Mouse (Mus musculus) heart, embryonic 10.5 days (tissue): ENCODE measurements around the gene Plekha5. TPM values are rescaled to one million over a fixed set of nuclear protein-coding genes. Genes with fewer than 3 reads are reported as not detected.
"Not testable (repeated sequence)": the region's sequence is repeated elsewhere in the genome, so short reads cannot be mapped to it uniquely, and the experiment has no call there.

ENCODE experiments used
- DNase-seq: peaks from one replicate; pipeline ENCODE4 v3.0.0-alpha.2; 2017; ENCODE audit warnings: low spot score
- H3K27ac ChIP-seq: fragments of 300-500 bp; sonication (generic); 2 replicates; pipeline ENCODE4 v1.5.1; 2016; ENCODE audit warnings: mild to moderate bottlenecking
- H3K27me3 ChIP-seq: fragments of 300-500 bp; sonication (generic); 2 replicates; pipeline ENCODE4 v1.6.1; 2016; ENCODE audit warnings: mild to moderate bottlenecking; ENCODE audit not compliant: poor library complexity, insufficient read depth, severe bottlenecking
- H3K36me3 ChIP-seq: fragments of 300-500 bp; sonication (generic); 2 replicates; pipeline ENCODE4 v1.6.1; 2016; ENCODE audit warnings: mild to moderate bottlenecking, moderate library complexity
- H3K4me1 ChIP-seq: fragments of 300-500 bp; sonication (generic); 2 replicates; pipeline ENCODE4 v1.6.1; 2016; ENCODE audit warnings: mild to moderate bottlenecking
- H3K4me3 ChIP-seq: fragments of 300-500 bp; sonication (generic); 2 replicates; pipeline ENCODE4 v1.5.1; 2016; ENCODE audit warnings: mild to moderate bottlenecking, moderate library complexity
- H3K9me3 ChIP-seq: fragments of 300-500 bp; sonication (generic); 2 replicates; pipeline ENCODE4 v1.6.1; 2016; ENCODE audit warnings: mild to moderate bottlenecking, moderate library complexity
- WGBS: fragments of 180-500 bp; shearing (Covaris S2); methylation state at CpG from one replicate; pipeline ENCODE4 v1.1.7; 2016; 5-methylcytosine and 5-hydroxymethylcytosine counted together
- polyA plus RNA-seq: library from polyadenylated mRNA; unstranded; fragments of >200 nt; fragmentation: Nextera tagmentation; extraction: Ambion mirVana; gene quantifications from 2 replicates; pipeline ENCODE4 v1.2.1, GENCODE M21; 2016

Plekha5 gene
- polyA plus RNA-seq, 1 experiment from 2014 or later, result 33.8 TPM

DNA sequence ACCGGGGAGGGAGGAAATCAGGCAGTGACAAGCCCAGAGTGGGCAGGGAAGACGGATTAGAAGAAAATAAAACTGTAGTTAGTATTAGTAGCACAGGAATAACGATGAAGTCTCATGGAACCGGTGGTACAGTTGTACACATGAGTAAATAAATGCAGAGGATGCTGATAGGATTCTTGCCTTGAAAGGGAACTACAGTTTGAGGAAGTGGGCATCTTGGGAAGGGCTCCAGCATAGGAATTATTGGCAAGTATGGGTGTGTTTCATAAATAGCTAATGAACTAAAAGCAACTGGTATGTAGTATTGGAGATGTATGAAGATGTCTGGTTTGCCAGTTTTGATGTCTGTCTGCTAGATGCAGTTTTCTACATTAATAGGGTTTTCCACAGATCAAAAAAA is 99.7 kb downstream of the Plekha5 start:
- H3K4me1 ChIP-seq, result peaks cover 21% of the 10 kb centered on the region
- H3K27ac ChIP-seq, result peak overlapping the region; percentile 16; the same call in 1 of the 2 replicates
- no peak overlapping the region for H3K4me3 ChIP-seq
- peaks cover 6% of the 10 kb centered on the region for H3K36me3 ChIP-seq
- no peaks in the 10 kb centered on the region for H3K27me3 ChIP-seq
- no peaks in the 10 kb centered on the region for H3K9me3 ChIP-seq
- 77% methylated on average over 4 of the region's 4 CpGs for WGBS
- no peak for DNase-seq

DNA sequence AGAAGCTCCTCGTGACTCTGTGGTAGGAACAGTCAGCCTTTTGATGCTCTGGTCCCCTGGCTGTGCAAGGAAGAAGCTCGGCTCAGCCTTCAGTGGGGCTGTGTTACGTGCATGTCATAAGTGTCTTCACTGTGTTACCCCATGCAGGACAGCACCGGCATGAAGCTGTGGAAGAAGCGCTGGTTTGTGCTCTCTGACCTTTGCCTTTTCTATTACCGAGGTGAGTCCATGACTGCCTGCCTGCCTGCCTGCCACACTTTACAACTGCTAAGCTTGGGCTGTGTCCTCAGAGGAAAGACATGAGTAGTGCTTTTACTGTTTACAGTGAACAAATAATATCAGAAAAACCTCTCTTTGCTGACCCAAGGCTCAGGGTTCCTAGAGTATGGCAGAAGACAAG is 104.6 kb downstream of the Plekha5 start:
- Histone ChIP-seq H3K36me3 (peaks cover 22% of the 10 kb centered on the region), H3K27me3 (no peaks in the 10 kb centered on the region), H3K27ac (no peak overlapping the region), H3K4me1 (0 out of 2 replicates have a peak, but pooled peaks cover under 1% of the 10 kb centered on the region), H3K9me3 (no peaks in the 10 kb centered on the region), H3K4me3 (no peak overlapping the region)
- no peak for DNase-seq
- 90% methylated on average over 6 of the region's 6 CpGs for WGBS

DNA sequence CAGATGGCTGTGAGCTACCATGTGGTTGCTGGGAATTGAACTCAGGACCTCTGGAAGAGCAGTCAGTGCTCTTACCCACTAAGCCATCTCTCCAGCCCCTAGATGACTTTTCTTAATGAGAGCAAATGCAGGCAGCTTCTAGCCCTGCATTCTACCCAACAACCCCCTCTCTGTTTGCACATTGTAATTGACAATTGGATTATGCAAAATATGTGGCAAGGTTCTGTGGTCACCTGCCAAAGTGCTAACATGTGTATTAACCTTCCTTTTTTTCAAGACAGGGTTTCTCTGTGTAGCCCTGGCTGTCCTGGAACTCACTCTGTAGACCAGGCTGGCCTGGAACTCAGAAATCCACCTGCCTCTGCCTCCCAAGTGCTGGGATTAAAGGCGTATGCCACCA is 109.0 kb downstream of the Plekha5 start:
- WGBS, result 98% methylated on average over 1 of the region's 1 CpGs
- H3K4me3 ChIP-seq, DNase-seq, H3K4me1 ChIP-seq, H3K27me3 ChIP-seq, H3K27ac ChIP-seq, H3K9me3 ChIP-seq: not testable (repeated sequence)
- peaks cover 48% of the 10 kb centered on the region for H3K36me3 ChIP-seq

DNA sequence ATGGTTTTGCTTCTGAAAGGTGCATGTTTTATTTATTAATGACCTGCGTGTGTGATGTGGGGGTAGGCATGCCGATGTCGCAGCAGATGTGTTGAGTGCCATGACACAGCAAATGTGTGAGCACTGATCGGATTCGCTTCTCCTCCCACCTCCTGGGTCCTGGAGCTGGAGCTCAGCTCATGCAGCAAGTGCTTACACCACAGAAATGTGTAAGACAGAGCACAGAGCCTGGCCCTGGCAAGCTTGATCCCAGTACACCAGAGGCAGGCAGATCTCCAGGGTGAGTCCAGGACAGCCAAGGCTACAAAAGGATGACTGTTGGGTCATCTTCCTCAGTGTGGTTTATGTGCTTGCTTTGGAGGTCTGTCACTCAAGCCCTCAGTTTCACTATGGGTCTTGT is 109.8 kb downstream of the Plekha5 start:
- no peak for DNase-seq
- 95% methylated on average over 5 of the region's 5 CpGs for WGBS
- Histone ChIP-seq H3K9me3 (no peaks in the 10 kb centered on the region), H3K27me3 (no peaks in the 10 kb centered on the region), H3K27ac (no peak overlapping the region), H3K4me1 (peaks cover 10% of the 10 kb centered on the region; the same call in 1 of the 2 replicates), H3K4me3 (no peak overlapping the region), H3K36me3 (peaks cover 48% of the 10 kb centered on the region)

DNA sequence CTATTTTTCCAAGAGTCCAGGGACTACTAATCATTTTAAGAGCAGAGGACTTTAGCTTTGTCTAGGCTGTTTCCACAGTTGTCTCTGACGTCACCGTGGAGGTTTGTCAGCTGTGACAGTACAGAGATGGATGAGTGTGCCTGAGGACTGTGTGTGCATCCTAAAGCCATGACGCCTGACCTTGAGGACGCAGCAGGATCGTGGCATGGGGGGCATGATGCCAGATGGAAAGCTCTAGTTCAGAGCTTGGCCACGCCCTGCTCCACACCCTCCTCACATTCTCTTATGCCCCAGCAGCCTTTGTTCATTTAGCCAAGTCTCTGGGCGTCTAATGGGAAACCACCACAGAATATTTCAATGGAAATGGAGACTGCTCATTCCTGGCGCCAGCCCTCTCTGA is 111.7 kb downstream of the Plekha5 start:
- no peak for DNase-seq
- Histone ChIP-seq H3K27ac (no peak overlapping the region), H3K4me1 (peaks cover 10% of the 10 kb centered on the region; the same call in 1 of the 2 replicates), H3K9me3 (no peaks in the 10 kb centered on the region), H3K27me3 (no peaks in the 10 kb centered on the region), H3K4me3 (no peak overlapping the region), H3K36me3 (peaks cover 52% of the 10 kb centered on the region)
- 78% methylated on average over 8 of the region's 8 CpGs for WGBS

DNA sequence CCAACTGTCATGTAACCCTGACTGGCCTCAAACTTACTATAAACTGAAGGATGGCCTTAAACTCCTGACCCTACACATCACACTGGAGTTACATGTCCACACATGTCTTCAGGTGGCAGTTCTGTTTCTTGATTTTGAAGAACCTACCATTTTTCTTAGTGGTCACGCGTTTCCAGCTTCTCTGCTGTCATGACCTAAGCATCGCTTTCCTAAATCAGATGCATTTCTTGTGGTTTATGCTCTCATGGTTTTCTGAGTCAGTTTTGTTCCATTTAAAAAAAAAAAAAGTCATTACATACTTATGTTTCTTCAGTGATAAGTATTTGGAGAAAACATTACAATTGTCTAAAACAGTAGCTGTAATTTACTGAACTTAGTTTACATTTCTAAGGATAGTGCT is 118.1 kb downstream of the Plekha5 start:
- WGBS, result 94% methylated on average over 3 of the region's 3 CpGs

DNA sequence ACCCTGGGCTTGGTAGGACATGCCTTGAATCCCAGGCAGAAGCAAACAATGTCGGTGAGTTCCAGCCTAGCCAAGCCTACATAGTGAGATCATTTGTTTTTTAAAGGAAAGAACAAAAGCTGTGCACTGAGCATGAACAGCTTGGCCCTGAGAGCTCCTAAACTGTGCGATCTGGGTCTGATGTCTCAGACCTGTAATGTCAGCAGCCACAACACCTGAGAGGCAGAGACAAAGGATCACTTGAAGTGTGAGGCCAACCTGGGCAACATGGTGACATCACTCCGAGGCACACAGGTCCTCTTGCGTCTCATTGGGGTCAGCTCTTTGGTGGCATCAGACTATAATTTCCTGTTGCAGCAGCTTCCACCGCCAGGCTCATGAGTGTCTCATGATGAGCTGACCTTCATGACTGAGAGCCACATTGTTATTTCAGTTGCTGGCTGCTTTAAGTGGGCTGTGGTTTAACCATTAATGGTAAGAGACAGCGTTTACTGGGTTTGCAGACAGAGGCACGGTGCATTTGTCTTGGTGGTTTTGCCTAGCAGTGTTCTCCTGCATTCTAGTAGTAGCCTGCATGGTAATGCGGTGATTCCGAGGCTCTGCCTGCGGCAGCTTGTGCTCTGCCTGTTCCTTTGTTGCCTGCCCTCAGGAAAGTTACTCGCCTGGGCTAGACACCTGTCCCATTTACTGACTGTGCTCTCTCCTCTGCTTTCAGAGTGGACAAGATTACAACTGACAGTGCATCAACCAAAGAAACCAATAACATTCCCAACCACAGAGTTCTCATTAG is 119.3 kb downstream of the Plekha5 start:
- 72% methylated on average over 11 of the region's 11 CpGs for WGBS
- H3K27me3 ChIP-seq, result no peaks in the 10 kb centered on the region
- peaks cover 25% of the 10 kb centered on the region for H3K4me1 ChIP-seq
- H3K4me3 ChIP-seq, result no peak overlapping the region
- DNase-seq, result no peak
- H3K27ac ChIP-seq, result peak overlapping the region; percentile 33; the same call in 1 of the 2 replicates
- H3K36me3 ChIP-seq, result peaks cover 28% of the 10 kb centered on the region
- H3K9me3 ChIP-seq, result no peaks in the 10 kb centered on the region

More for the DNA sequence above, 118.1 kb downstream of the Plekha5 start:
- Histone ChIP-seq H3K4me1 (peaks cover 13% of the 10 kb centered on the region), H3K27ac (no peak overlapping the region), H3K9me3 (no peaks in the 10 kb centered on the region), H3K27me3 (no peaks in the 10 kb centered on the region), H3K4me3 (no peak overlapping the region), H3K36me3 (peaks cover 34% of the 10 kb centered on the region)
- DNase-seq, result no peak

DNA sequence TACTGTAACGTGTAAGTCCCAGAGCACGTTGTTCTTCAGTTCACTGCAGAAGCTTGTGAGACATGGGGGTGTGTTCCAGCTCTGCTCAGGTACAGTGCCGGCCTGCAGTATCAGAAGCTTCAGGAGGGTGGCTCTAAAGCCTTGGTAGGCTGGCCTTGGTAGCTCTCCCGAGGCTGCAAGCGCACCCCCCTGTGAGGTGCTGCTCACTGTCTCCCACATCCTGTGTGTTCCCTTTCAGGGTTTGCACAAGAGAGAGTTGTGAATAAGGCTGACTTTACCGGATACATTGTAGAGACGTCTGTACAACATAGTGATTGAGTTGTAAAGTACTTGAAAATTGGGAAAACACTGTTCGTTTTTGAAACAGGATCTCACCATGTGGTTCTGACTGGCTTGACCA is 122.2 kb downstream of the Plekha5 start:
- H3K27me3 ChIP-seq, result no peaks in the 10 kb centered on the region
- no peaks in the 10 kb centered on the region for H3K9me3 ChIP-seq
- 0 out of 2 replicates have a peak overlapping the region, but pooled peaks have one; percentile 22 for H3K4me3 ChIP-seq
- H3K27ac ChIP-seq, result peak overlapping the region; percentile 74; the same call in 1 of the 2 replicates
- 77% methylated on average over 8 of the region's 8 CpGs for WGBS
- peaks cover 24% of the 10 kb centered on the region for H3K36me3 ChIP-seq
- DNase-seq, result no peak
- H3K4me1 ChIP-seq, result peaks cover 26% of the 10 kb centered on the region

DNA sequence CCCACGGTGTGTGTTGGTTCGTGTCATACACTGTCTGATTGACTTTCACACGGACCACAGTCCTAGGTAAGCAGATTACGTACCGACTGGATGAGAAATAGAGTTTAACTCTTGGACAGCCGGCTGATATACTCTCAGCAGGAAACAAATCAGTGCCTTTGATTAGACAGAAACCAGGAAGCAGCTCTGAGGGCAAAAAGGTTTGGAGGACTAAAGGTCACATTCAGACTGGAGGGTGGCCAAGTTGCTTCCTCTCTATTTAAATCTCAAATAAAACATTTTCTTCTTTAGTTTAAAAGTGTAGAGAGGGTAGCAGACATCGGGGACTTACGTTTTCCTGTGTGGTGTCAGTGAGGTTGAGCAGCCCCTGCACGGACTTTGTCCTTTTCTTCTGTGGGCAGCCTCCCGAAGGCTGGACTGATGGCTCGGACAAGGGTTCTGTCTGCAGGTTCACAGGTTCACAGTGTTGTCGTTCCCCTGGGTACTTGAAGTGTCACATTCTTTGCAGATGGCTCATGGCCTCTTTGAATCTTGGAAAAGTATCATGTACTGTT is 122.9 kb downstream of the Plekha5 start:
- Histone ChIP-seq H3K4me1 (peaks cover 26% of the 10 kb centered on the region), H3K9me3 (no peaks in the 10 kb centered on the region), H3K36me3 (peaks cover 27% of the 10 kb centered on the region), H3K27ac (peak overlapping the region; percentile 74), H3K4me3 (peak overlapping the region; percentile 22; the same call in 1 of the 2 replicates), H3K27me3 (no peaks in the 10 kb centered on the region)
- DNase-seq, result no peak
- WGBS, result 28% methylated on average over 12 of the region's 12 CpGs

DNA sequence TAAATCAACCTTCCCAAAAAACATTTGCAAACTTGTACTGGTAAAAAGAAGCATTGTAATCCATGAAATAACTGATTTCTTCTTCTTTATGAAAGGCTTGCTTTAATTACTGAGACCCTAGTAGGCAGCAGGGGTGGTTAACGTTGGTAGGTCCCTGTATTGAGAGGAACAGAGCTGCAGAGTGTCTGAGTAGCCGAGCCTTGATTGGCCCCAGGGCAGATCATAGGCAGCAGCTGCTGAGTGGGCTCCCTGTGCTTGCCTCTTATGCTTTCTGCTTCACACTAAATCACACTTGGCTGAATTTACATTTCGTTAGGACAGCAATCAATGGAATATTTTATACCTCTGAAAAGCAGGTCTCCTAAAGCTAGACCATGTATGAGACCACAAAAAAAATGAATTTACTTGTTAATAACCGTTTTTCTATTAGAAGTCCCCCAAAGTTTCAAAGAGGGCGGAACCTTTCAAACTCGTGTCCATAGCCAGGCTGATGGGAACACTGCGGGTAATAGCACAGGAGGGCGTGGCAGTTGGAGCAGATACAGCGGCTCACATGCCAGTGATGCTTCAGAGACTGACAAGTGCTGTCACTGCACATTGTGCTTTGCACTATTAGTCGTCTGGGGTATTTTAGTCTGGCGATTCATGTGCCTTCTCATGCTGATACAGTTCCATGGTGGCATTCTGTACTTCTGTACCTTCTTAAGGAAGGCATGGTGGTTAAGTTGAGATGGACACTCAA is 123.5 kb downstream of the Plekha5 start:
- H3K27me3 ChIP-seq, result no peaks in the 10 kb centered on the region
- no peaks in the 10 kb centered on the region for H3K9me3 ChIP-seq
- WGBS, result 60% methylated on average over 11 of the region's 11 CpGs
- peak overlapping the region; percentile 74; the same call in 1 of the 2 replicates for H3K27ac ChIP-seq
- H3K4me1 ChIP-seq, result peaks cover 26% of the 10 kb centered on the region
- no peak for DNase-seq
- peaks cover 32% of the 10 kb centered on the region for H3K36me3 ChIP-seq
- no peak overlapping the region for H3K4me3 ChIP-seq

DNA sequence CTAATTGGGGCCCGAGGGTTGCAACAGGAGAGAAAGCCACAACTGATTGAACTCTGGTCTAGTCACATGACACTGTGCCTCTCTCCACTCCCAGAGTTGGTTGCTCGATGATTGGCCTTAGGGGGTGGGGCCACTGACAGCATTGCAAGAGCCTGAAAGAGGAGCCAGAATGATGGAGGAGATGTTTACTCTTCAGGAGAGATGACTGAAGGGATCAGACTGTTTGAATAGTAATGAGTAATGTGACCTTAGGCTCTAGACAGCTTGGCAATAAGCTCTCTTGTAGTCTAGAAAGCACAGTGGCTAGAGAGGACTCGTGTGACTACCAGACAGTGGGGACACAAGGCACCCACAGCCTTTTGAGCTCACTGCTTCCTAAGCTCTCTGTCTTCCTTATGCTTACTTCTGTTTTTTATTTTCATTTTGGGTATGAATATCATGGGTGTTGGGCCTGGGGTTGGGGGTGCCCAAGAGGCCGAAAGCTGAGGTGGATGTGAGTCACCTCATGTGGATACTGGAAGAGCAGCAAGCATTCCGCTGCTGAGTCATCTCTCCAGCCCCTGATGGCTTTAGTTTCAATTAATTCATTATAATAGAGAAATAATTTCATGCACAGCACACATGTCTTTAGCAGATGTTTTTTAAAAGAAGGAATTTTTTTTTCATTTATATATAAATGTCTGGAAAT is 124.4 kb downstream of the Plekha5 start:
- WGBS, result 60% methylated on average over 5 of the region's 5 CpGs
- no peaks in the 10 kb centered on the region for H3K9me3 ChIP-seq
- H3K4me1 ChIP-seq, result peaks cover 26% of the 10 kb centered on the region
- H3K27ac ChIP-seq, result peak overlapping the region; percentile 29; the same call in 1 of the 2 replicates
- no peak for DNase-seq
- no peak overlapping the region for H3K4me3 ChIP-seq
- peaks cover 32% of the 10 kb centered on the region for H3K36me3 ChIP-seq
- H3K27me3 ChIP-seq, result no peaks in the 10 kb centered on the region

DNA sequence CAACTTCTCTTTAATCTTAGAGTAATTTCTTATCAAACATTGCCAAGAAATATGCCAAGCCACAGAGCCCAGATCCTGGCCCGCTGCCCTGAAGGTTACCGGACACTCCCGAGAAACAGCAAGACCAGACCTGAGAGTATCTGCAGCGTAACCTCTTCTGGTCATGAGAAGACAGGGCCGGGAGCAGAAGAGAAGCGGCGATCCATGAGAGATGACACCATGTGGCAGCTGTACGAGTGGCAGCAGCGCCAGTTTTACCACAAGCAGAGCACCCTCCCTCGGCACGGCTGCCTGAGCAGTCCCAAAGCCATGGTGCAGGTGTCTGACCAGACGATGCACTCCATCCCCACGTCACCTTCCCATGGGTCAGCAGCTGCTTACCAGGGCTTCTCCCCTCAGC is 126.9 kb downstream of the Plekha5 start:
- no peak for DNase-seq
- Histone ChIP-seq H3K27ac (no peak overlapping the region), H3K4me1 (peaks cover 25% of the 10 kb centered on the region), H3K4me3 (no peak overlapping the region), H3K36me3 (peaks cover 28% of the 10 kb centered on the region), H3K27me3 (no peaks in the 10 kb centered on the region), H3K9me3 (no peaks in the 10 kb centered on the region)
- WGBS, result 87% methylated on average over 13 of the region's 13 CpGs
